Mouse (Mus musculus) right cerebral cortex, postnatal 36 days (tissue): ENCODE measurements around the gene Prkar1b.

Experiments
- DNase-seq, 2 experiments: peaks; one replicate each; pipeline ENCODE4 v3.0.0; 2022; ENCODE audit warnings: low spot score in 2 of 2, mixed read lengths in 1 of 2

Prkar1b gene

GRCm38 (mm10) chr5:139107815-139108214 is 42.0 kb downstream of the Prkar1b start:
- no peak for DNase-seq

GRCm38 (mm10) chr5:139101783-139102182 is 48.0 kb downstream of the Prkar1b start:
- no peak for DNase-seq

GRCm38 (mm10) chr5:139098991-139099972 is 50.5 kb downstream of the Prkar1b start:
- peak; percentile 58 to 73 for DNase-seq

- DNase-seq: no peak
These were observed 54.3 kb downstream of the Prkar1b start for GRCm38 (mm10) chr5:139095297-139096110.

GRCm38 (mm10) chr5:139093534-139093933 is 56.3 kb downstream of the Prkar1b start:
- DNase-seq: no peak

- DNase-seq: no peak
These were observed 58.1 kb downstream of the Prkar1b start for GRCm38 (mm10) chr5:139091713-139092112.

GRCm38 (mm10) chr5:139090162-139090561 is 59.6 kb downstream of the Prkar1b start:
- no peak for DNase-seq

- DNase-seq: no peak
These were observed 61.6 kb downstream of the Prkar1b start for GRCm38 (mm10) chr5:139088173-139088572.

- DNase-seq: no peak
These were observed 64.8 kb downstream of the Prkar1b start for GRCm38 (mm10) chr5:139084831-139085519.

GRCm38 (mm10) chr5:139084302-139084701 is 65.5 kb downstream of the Prkar1b start:
- DNase-seq: peak; percentile 42 to 54

GRCm38 (mm10) chr5:139083841-139084240 is 66.0 kb downstream of the Prkar1b start:
- no peak for DNase-seq

GRCm38 (mm10) chr5:139081370-139081769 is 68.4 kb downstream of the Prkar1b start:
- no peak for DNase-seq

GRCm38 (mm10) chr5:139078156-139078462 is 71.7 kb downstream of the Prkar1b start:
- no peak for DNase-seq

- DNase-seq: no peak
These were observed 72.3 kb downstream of the Prkar1b start for GRCm38 (mm10) chr5:139077311-139078155.

- DNase-seq: no peak
These were observed 73.4 kb downstream of the Prkar1b start for GRCm38 (mm10) chr5:139076450-139076849.

- DNase-seq: no peak
These were observed 74.0 kb downstream of the Prkar1b start for GRCm38 (mm10) chr5:139075791-139076190.

- peak in 1 of 2 experiments; percentile 54 for DNase-seq
These were observed 74.7 kb downstream of the Prkar1b start for GRCm38 (mm10) chr5:139075125-139075524.

- DNase-seq: no peak
These were observed 75.8 kb downstream of the Prkar1b start for GRCm38 (mm10) chr5:139073977-139074376.

- DNase-seq: no peak
These were observed 76.9 kb downstream of the Prkar1b start for GRCm38 (mm10) chr5:139072866-139073265.

- DNase-seq: no peak
These were observed 82.8 kb downstream of the Prkar1b start for GRCm38 (mm10) chr5:139066861-139067614.
